Mouse (Mus musculus) heart, adult 8-10 months (tissue): Measurements from ENCODE around the gene Trpv6. TPM values are rescaled to one million over a fixed set of nuclear protein-coding genes. Genes with fewer than 3 reads are reported as not detected.

Source experiments
- DNase-seq: peaks from one replicate; pipeline ENCODE4 v3.0.0; 2022; ENCODE audit warnings: low spot score
- total RNA-seq, 4 experiments: library from RNA; stranded (reverse); gene quantifications; 2 replicates each; pipeline ENCODE4 v1.2.4; 2022

Gene Trpv6
- total RNA-seq, result not detected

GRCm38 (mm10) chr6:41636178-41636577 lies at the start of gene Trpv6:
Gene Trpv6 (minus strand): TSS chr6:41636405.
- no peak for DNase-seq

- DNase-seq, result no peak
Observed at GRCm38 (mm10) chr6:41685596-41685995, 49.4 kb upstream of the Trpv6 start.

GRCm38 (mm10) chr6:41684911-41685310 lies 48.7 kb upstream of the Trpv6 start:
- no peak for DNase-seq

- no peak for DNase-seq
Observed at GRCm38 (mm10) chr6:41684131-41684530, 47.9 kb upstream of the Trpv6 start, which contains the start of gene Llcfc1. Gene Llcfc1 (plus strand): TSS chr6:41684431.

GRCm38 (mm10) chr6:41681656-41682055 lies 45.5 kb upstream of the Trpv6 start:
- no peak for DNase-seq

GRCm38 (mm10) chr6:41680669-41681068 lies 44.5 kb upstream of the Trpv6 start, which contains the start of gene Trpv5:
Gene Trpv5 (minus strand): TSS chr6:41680769.
- no peak for DNase-seq

- no peak for DNase-seq
Observed at GRCm38 (mm10) chr6:41676530-41676929, 40.3 kb upstream of the Trpv6 start.

- DNase-seq, result no peak
Observed at GRCm38 (mm10) chr6:41662320-41662719, 26.1 kb upstream of the Trpv6 start.

GRCm38 (mm10) chr6:41658487-41658886 lies 22.3 kb upstream of the Trpv6 start:
- DNase-seq, result no peak

- DNase-seq, result no peak
Observed at GRCm38 (mm10) chr6:41654648-41655047, 18.4 kb upstream of the Trpv6 start.

- no peak for DNase-seq
Observed at GRCm38 (mm10) chr6:41653173-41653572, 17.0 kb upstream of the Trpv6 start.

GRCm38 (mm10) chr6:41646672-41647071 lies 10.5 kb upstream of the Trpv6 start:
- DNase-seq, result no peak

GRCm38 (mm10) chr6:41646220-41646619 lies 10.0 kb upstream of the Trpv6 start:
- DNase-seq, result no peak

GRCm38 (mm10) chr6:41643227-41643626 lies 7.0 kb upstream of the Trpv6 start:
- DNase-seq, result no peak

- no peak for DNase-seq
Observed at GRCm38 (mm10) chr6:41642765-41643164, 6.6 kb upstream of the Trpv6 start.

- no peak for DNase-seq
Observed at GRCm38 (mm10) chr6:41641173-41641866, 5.1 kb upstream of the Trpv6 start.

- DNase-seq, result no peak
Observed at GRCm38 (mm10) chr6:41640449-41640848, 4.2 kb upstream of the Trpv6 start.

GRCm38 (mm10) chr6:41637927-41638506 lies 1.8 kb upstream of the Trpv6 start:
- no peak for DNase-seq

- no peak for DNase-seq
Observed at GRCm38 (mm10) chr6:41637393-41637792, 1.2 kb upstream of the Trpv6 start.

- DNase-seq, result no peak
Observed at GRCm38 (mm10) chr6:41635211-41635610, 994 bp downstream of the Trpv6 start.

- DNase-seq, result no peak
Observed at GRCm38 (mm10) chr6:41631549-41631948, 4.7 kb downstream of the Trpv6 start.

GRCm38 (mm10) chr6:41630791-41631190 lies 5.4 kb downstream of the Trpv6 start:
- DNase-seq, result no peak

- DNase-seq, result no peak
Observed at GRCm38 (mm10) chr6:41628180-41628579, 8.0 kb downstream of the Trpv6 start.
